Mouse (Mus musculus) neural tube, embryonic 15.5 days (tissue): ENCODE results near the gene Mbnl1. TPM values are rescaled to one million over a fixed set of nuclear protein-coding genes. Genes with fewer than 3 reads are reported as not detected.

Source experiments
- ATAC-seq: fragments of 200-750 bp; cut with Nextera tagmentation; 2 replicates; pipeline ENCODE4 v1.8.0; 2017; ENCODE audit warnings: mild to moderate bottlenecking, moderate TSS enrichment, moderate library complexity; ENCODE audit not compliant: low FRiP score
- H3K27ac ChIP-seq: fragments of 300-500 bp; sonication (generic); replicated peaks from 2 replicates; pipeline ENCODE4 v1.5.1; 2015; ENCODE audit warnings: mild to moderate bottlenecking, inconsistent platforms
- H3K27me3 ChIP-seq: fragments of 300-500 bp; sonication (generic); replicated peaks from 2 replicates; pipeline ENCODE4 v1.6.1; 2015; ENCODE audit warnings: inconsistent platforms
- H3K36me3 ChIP-seq: fragments of 300-500 bp; sonication (generic); 2 replicates; pipeline ENCODE4 v1.6.1; 2015; ENCODE audit warnings: inconsistent platforms
- H3K4me1 ChIP-seq: fragments of 300-500 bp; sonication (generic); 2 replicates; pipeline ENCODE4 v1.6.1; 2015; ENCODE audit warnings: inconsistent platforms
- H3K4me2 ChIP-seq: fragments of 300-500 bp; sonication (generic); 2 replicates; pipeline ENCODE4 v1.6.1; 2015; ENCODE audit warnings: inconsistent platforms, mild to moderate bottlenecking, moderate library complexity
- H3K4me3 ChIP-seq: fragments of 300-500 bp; sonication (generic); replicated peaks from 2 replicates; pipeline ENCODE4 v1.5.1; 2015; ENCODE audit warnings: mild to moderate bottlenecking, inconsistent platforms
- H3K9ac ChIP-seq: fragments of 300-500 bp; sonication (generic); replicated peaks from 2 replicates; pipeline ENCODE4 v1.6.1; 2015; ENCODE audit warnings: mild to moderate bottlenecking, inconsistent platforms
- H3K9me3 ChIP-seq: fragments of 300-500 bp; sonication (generic); replicated peaks from 2 replicates; pipeline ENCODE4 v1.6.1; 2016; ENCODE audit warnings: inconsistent platforms
- WGBS: fragments of 180-500 bp; shearing (Covaris S2); methylation state at CpG from one replicate; pipeline ENCODE4 v1.1.7; 2015; ENCODE audit warnings: mixed read lengths; 5-methylcytosine and 5-hydroxymethylcytosine counted together
- polyA plus RNA-seq: library from polyadenylated mRNA; unstranded; fragments of >200 nt; fragmentation: Nextera tagmentation; extraction: Ambion mirVana; gene quantifications from 2 replicates; pipeline ENCODE4 v1.2.1, GENCODE M21; 2015

The Mbnl1 gene
- polyA plus RNA-seq, 1 experiment from 2014 or later: 48.7 TPM

- Histone ChIP-seq H3K4me1 (peaks cover 15% of the 10 kb centered on the region), H3K9me3 (no peaks in the 10 kb centered on the region), H3K27me3 (no peaks in the 10 kb centered on the region), H3K36me3 (no peaks in the 10 kb centered on the region), H3K9ac (no peak overlapping the region), H3K27ac (no peak overlapping the region), H3K4me3 (no peak overlapping the region), H3K4me2 (no peak overlapping the region)
- no peak for ATAC-seq
- WGBS: 32% methylated on average over 3 of the region's 3 CpGs
Measured at GRCm38 (mm10) chr3:60535224-60535623, 62.6 kb downstream of the Mbnl1 start.

- no peaks in the 10 kb centered on the region for H3K9me3 ChIP-seq
- no peak overlapping the region for H3K27ac ChIP-seq
- no peak for ATAC-seq
- no peaks in the 10 kb centered on the region for H3K36me3 ChIP-seq
- H3K4me3 ChIP-seq: no peak overlapping the region
- H3K27me3 ChIP-seq: no peaks in the 10 kb centered on the region
- no peak overlapping the region for H3K9ac ChIP-seq
- 88% methylated on average over 2 of the region's 2 CpGs for WGBS
- H3K4me1 ChIP-seq: no peaks in the 10 kb centered on the region
- H3K4me2 ChIP-seq: no peak overlapping the region
Measured at GRCm38 (mm10) chr3:60537063-60537462, 64.4 kb downstream of the Mbnl1 start.

- Histone ChIP-seq H3K27me3 (no peaks in the 10 kb centered on the region), H3K4me1 (no peaks in the 10 kb centered on the region), H3K27ac (no peak overlapping the region), H3K4me2 (no peak overlapping the region), H3K36me3 (no peaks in the 10 kb centered on the region), H3K4me3 (no peak overlapping the region), H3K9me3 (no peaks in the 10 kb centered on the region), H3K9ac (no peak overlapping the region)
- 89% methylated on average over 3 of the region's 3 CpGs for WGBS
- no peak for ATAC-seq
Measured at GRCm38 (mm10) chr3:60538214-60538971, 65.8 kb downstream of the Mbnl1 start.

GRCm38 (mm10) chr3:60541121-60541520 is 68.5 kb downstream of the Mbnl1 start:
- no peaks in the 10 kb centered on the region for H3K36me3 ChIP-seq
- no peak for ATAC-seq
- H3K9me3 ChIP-seq: no peaks in the 10 kb centered on the region
- no peak overlapping the region for H3K27ac ChIP-seq
- H3K4me3 ChIP-seq: no peak overlapping the region
- no peak overlapping the region for H3K9ac ChIP-seq
- no peak overlapping the region for H3K4me2 ChIP-seq
- H3K27me3 ChIP-seq: no peaks in the 10 kb centered on the region
- 86% methylated on average over 4 of the region's 4 CpGs for WGBS
- no peaks in the 10 kb centered on the region for H3K4me1 ChIP-seq

- no peak for ATAC-seq
- Histone ChIP-seq H3K4me3 (no peak overlapping the region), H3K27me3 (no peaks in the 10 kb centered on the region), H3K4me2 (no peak overlapping the region), H3K4me1 (no peaks in the 10 kb centered on the region), H3K27ac (no peak overlapping the region), H3K9me3 (no peaks in the 10 kb centered on the region), H3K36me3 (no peaks in the 10 kb centered on the region), H3K9ac (no peak overlapping the region)
- WGBS: 86% methylated on average over 9 of the region's 9 CpGs
Measured at GRCm38 (mm10) chr3:60546196-60546595, 73.6 kb downstream of the Mbnl1 start.

GRCm38 (mm10) chr3:60546904-60547303 is 74.3 kb downstream of the Mbnl1 start:
- Histone ChIP-seq H3K9me3 (no peaks in the 10 kb centered on the region), H3K27ac (no peak overlapping the region), H3K4me2 (no peak overlapping the region), H3K9ac (no peak overlapping the region), H3K27me3 (no peaks in the 10 kb centered on the region), H3K4me3 (no peak overlapping the region), H3K4me1 (no peaks in the 10 kb centered on the region), H3K36me3 (no peaks in the 10 kb centered on the region)
- WGBS: 90% methylated on average over 4 of the region's 4 CpGs
- no peak for ATAC-seq

- no peak overlapping the region for H3K27ac ChIP-seq
- ATAC-seq: no peak
- no peaks in the 10 kb centered on the region for H3K4me1 ChIP-seq
Measured at GRCm38 (mm10) chr3:60550492-60550891, 77.9 kb downstream of the Mbnl1 start.

GRCm38 (mm10) chr3:60551650-60552049 is 79.0 kb downstream of the Mbnl1 start:
- no peaks in the 10 kb centered on the region for H3K27me3 ChIP-seq
- H3K4me3 ChIP-seq: no peak overlapping the region
- H3K4me1 ChIP-seq: no peaks in the 10 kb centered on the region
- no peaks in the 10 kb centered on the region for H3K9me3 ChIP-seq
- no peak for ATAC-seq
- no peaks in the 10 kb centered on the region for H3K36me3 ChIP-seq
- H3K4me2 ChIP-seq: no peak overlapping the region
- WGBS: 73% methylated on average over 3 of the region's 3 CpGs
- no peak overlapping the region for H3K27ac ChIP-seq
- no peak overlapping the region for H3K9ac ChIP-seq

More at GRCm38 (mm10) chr3:60550492-60550891, 77.9 kb downstream of the Mbnl1 start:
- Histone ChIP-seq H3K27me3 (no peaks in the 10 kb centered on the region), H3K36me3 (no peaks in the 10 kb centered on the region), H3K9me3 (no peaks in the 10 kb centered on the region), H3K9ac (no peak overlapping the region), H3K4me2 (no peak overlapping the region), H3K4me3 (no peak overlapping the region)
- 70% methylated on average over 5 of the region's 5 CpGs for WGBS

- Histone ChIP-seq H3K4me1 (no peaks in the 10 kb centered on the region), H3K36me3 (no peaks in the 10 kb centered on the region), H3K27me3 (no peaks in the 10 kb centered on the region), H3K4me3 (no peak overlapping the region), H3K9me3 (no peaks in the 10 kb centered on the region), H3K27ac (no peak overlapping the region), H3K4me2 (no peak overlapping the region), H3K9ac (no peak overlapping the region)
- no peak for ATAC-seq
- 92% methylated on average over 3 of the region's 3 CpGs for WGBS
Measured at GRCm38 (mm10) chr3:60553011-60553410, 80.4 kb downstream of the Mbnl1 start.

GRCm38 (mm10) chr3:60556596-60556995 is 84.0 kb downstream of the Mbnl1 start:
- Histone ChIP-seq H3K9ac (no peak overlapping the region), H3K27me3 (no peaks in the 10 kb centered on the region), H3K4me2 (no peak overlapping the region), H3K27ac (no peak overlapping the region), H3K36me3 (no peaks in the 10 kb centered on the region), H3K4me3 (no peak overlapping the region), H3K9me3 (no peaks in the 10 kb centered on the region), H3K4me1 (peaks cover 4% of the 10 kb centered on the region; the same call in 1 of the 2 replicates)
- WGBS: 76% methylated on average over 3 of the region's 3 CpGs
- no peak for ATAC-seq

GRCm38 (mm10) chr3:60558252-60558862 is 85.7 kb downstream of the Mbnl1 start:
- no peaks in the 10 kb centered on the region for H3K27me3 ChIP-seq
- H3K9me3 ChIP-seq: no peaks in the 10 kb centered on the region
- H3K36me3 ChIP-seq: no peaks in the 10 kb centered on the region
- peaks cover 8% of the 10 kb centered on the region for H3K4me1 ChIP-seq
- no peak overlapping the region for H3K9ac ChIP-seq
- no peak overlapping the region for H3K4me3 ChIP-seq
- no peak overlapping the region for H3K27ac ChIP-seq
- no peak for ATAC-seq
- 79% methylated on average over 7 of the region's 7 CpGs for WGBS
- no peak overlapping the region for H3K4me2 ChIP-seq

GRCm38 (mm10) chr3:60559762-60560161 is 87.1 kb downstream of the Mbnl1 start:
- no peak overlapping the region for H3K27ac ChIP-seq
- no peak overlapping the region for H3K9ac ChIP-seq
- WGBS: 63% methylated on average over 2 of the region's 2 CpGs
- ATAC-seq: no peak
- no peaks in the 10 kb centered on the region for H3K9me3 ChIP-seq
- H3K36me3 ChIP-seq: no peaks in the 10 kb centered on the region
- H3K4me2 ChIP-seq: no peak overlapping the region
- peaks cover 22% of the 10 kb centered on the region for H3K4me1 ChIP-seq
- H3K4me3 ChIP-seq: no peak overlapping the region
- H3K27me3 ChIP-seq: no peaks in the 10 kb centered on the region
